Mouse (Mus musculus): Measurements from ENCODE around the gene Hist1h2bg.

The Hist1h2bg gene

DNA sequence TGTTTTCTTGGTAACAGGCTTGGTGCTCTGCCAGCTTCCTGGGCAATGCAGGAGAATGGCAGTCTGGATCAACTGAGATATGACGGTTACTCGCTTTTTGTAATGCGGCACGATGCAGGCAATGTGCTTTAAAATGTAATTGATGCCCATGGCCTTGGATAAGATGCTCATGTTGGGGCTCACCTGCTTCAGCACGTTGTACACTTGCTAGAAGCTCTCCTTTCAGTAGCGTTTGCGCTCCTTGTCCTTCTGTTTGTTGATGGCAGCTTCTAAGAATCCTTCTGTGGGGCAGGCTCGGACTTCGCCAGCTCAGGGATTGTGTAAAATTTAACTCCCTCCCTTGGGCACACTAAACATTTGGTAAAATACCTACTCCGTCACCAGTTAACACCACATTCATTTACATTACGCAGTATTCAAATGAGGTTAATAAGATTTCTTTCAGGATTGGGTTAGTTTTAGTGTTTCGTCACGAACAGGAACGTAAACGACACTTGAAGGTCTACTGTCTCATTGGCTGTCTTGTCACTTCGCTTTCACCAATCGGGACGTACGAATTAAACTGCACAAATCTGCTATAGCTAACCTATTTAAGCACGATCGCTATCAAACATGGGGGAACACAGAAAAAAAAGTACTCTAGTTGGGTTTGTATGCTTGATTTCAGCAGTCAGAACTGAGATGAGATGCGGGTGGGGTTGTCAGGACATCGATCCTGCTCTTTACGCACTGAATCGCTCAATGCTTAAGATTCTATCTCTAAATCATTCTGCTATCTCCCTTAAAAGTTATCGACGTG is 49.7 kb downstream of the Hist1h2bg start, which contains the start of gene Hist1h2be:
Gene Hist1h2be, minus strand, starts transcription at position 392 of the 799 bp plus-strand sequence.
- peak; percentile 77 for DNase-seq (ENCODE audit: low read depth)

Measured in c-Kit-positive CD71-negative TER-119-negative erythroid progenitor cells, embryonic 14.5 days (primary cell).